Mouse (Mus musculus) cerebellum, adult 2 months (tissue): ENCODE measurements around the gene Gpatch11.

Experiments used
- CTCF ChIP-seq: fragments of 200-500 bp; IDR thresholded peaks from 2 replicates; pipeline ENCODE4 v1.5.1; 2011; ENCODE audit warnings: low read depth, mild to moderate bottlenecking, control low read depth, low read length, moderate library complexity, borderline replicate concordance; ENCODE audit not compliant: insufficient read depth
- POLR2A ChIP-seq: fragments of 200-500 bp; IDR thresholded peaks from 2 replicates; pipeline ENCODE4 v1.6.1; 2011; ENCODE audit warnings: low read length, control low read depth, borderline replicate concordance; ENCODE audit not compliant: insufficient read depth

DNA sequence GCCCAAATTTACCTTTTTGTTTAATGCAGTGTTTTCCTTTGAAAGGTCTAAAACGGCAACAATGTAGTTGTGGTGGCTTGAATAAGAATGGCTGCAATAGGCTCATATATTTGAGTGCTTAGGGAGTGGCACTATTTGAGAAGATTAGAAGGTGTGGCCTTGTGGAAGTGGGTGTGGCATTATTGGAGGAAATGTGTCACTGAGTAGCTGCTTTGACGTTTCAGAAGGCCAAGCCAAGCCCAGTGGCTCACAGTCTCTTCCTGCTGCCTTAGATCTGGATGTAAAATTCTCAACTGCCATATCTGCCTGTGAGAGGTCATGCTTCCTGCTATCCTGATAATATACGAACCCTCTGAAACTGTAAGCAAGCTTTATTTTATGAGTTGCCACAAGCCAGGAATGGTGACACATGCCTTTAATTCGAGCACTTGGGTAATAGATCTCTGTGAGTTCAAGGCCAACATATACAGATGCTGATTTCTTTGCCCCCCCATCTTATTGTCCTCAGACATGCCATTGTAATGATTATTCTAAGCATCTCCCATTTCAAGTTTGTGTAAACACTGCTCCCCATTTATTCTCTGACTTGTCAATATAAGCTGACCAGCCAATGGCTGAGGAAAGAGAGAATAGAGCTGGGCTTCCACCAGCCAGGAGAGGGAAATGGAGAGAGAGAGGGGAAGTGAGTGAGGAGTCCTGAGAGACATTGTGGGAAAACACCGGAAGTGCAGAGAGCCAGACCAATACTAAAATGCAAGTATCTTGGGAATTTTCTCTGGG lies 50.1 kb downstream of the Gpatch11 start:
- TF ChIP-seq CTCF (no peak), POLR2A (no peak)
